Mouse (Mus musculus) adrenal gland, adult 2 months (tissue): ENCODE results near the gene Ccl9. TPM values are rescaled to one million over a fixed set of nuclear protein-coding genes. Genes with fewer than 3 reads are reported as not detected.

Experiments
- DNase-seq: peaks from one replicate; pipeline ENCODE4 v3.0.0; 2021
- polyA plus RNA-seq: library from polyadenylated mRNA; depleted of rRNA; stranded (reverse); fragments of >200 nt; gene quantifications from 2 replicates; pipeline ENCODE4 v1.2.3, GENCODE M21; 2012; rRNA removed
- total RNA-seq, 2 experiments: library from RNA; stranded (reverse); gene quantifications; 2 replicates each; pipeline ENCODE4 v1.2.3; 2021

The Ccl9 gene
- total and polyA plus RNA-seq, 3 experiments: 0.53 to 12.1 (median 5.2) TPM

DNA sequence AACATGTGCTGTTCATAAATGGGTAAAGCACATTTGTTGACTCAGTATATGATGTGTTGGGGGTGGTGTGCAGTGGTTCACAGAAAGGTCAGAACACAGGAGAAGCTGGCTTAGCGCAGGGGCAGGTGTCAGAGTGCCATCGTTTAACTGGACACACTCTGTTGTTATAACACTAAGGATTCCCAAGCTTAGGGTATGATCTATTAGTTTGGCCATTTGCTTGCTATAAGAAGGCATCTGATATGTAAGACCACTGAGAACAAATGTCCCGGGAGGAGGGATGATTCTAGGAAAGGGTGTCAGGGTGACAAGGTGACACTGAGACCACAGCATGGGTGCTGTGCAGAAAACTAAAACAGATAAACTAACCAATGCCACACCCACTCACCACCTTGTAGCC is 41.6 kb downstream of the Ccl9 start:
- DNase-seq: no peak

DNA sequence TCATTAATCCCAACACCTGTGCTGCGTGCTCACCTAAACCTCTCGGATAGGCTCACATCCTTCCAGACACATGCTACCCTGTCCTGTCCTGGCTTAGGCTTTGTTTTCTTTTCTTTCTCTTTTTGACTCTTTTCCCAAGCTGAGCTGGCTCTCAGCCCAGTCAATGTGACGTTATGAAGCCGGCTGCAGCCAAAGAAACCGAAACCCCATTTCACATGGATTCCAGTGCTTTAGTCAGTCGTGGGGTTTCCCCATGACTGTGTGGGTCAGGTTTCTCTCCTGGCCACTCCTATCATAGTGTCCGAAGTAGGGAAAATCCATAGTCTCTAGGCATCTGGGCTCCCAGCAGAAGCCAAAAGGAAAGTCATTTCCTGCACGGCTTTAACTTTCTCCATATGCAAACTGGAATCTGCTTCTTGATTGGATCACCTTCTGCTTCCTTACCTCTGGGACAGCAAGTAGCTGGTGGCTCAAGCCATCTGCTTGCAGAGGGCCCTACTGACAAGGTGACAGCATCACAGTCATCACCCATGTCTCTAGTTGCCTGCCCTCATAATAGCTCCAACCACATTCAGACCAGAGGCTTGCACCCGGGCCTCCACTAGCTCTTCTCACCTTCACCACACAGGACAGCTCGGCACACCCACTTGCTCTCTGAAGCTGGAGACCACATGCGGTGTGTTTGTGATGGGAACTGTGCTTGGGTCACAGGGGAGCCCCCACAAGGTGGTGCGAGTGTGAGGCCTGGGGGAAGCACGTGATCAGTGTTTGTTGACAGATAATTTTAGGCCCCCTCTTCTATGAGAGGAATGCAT is 43.6 kb downstream of the Ccl9 start:
- peak; percentile 89 for DNase-seq

DNA sequence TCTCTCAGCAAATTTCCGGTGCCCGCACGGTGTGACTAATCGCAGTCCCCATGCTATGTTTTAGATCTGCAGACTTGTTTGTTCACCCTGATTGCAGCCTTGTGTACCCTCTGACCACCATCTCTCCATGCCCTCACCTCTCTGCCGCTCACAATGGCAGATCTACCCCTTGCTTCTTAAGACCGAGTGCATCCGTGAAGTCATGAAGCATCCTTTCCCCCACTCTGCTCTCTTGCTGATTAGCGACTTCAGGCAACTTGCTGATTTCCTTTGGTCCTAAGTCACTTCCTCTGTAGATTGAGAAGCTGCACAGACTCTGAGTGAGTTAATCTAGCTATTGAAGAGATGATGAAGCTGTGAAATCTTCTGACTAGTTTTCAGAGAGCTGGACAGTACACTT is 44.3 kb downstream of the Ccl9 start:
- DNase-seq: no peak

DNA sequence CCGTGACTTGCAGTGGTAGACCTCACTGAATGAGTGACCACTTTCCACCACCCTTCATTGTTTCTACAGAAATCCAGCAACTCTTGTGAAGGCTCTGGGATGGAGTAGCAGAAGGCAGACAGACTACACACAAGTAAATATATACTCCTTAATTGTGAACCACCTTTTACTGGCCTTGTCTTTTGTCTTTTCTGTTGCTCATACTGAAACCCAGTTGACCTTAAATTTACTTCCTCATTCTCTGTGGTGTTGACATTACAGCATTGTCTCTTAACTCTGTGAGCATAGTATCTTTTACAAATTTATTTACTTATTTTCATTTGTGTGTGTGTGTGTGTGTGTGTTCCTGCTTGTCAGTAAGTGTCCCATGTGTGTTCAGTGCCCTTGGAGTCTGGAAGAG is 45.2 kb downstream of the Ccl9 start:
- no peak for DNase-seq

DNA sequence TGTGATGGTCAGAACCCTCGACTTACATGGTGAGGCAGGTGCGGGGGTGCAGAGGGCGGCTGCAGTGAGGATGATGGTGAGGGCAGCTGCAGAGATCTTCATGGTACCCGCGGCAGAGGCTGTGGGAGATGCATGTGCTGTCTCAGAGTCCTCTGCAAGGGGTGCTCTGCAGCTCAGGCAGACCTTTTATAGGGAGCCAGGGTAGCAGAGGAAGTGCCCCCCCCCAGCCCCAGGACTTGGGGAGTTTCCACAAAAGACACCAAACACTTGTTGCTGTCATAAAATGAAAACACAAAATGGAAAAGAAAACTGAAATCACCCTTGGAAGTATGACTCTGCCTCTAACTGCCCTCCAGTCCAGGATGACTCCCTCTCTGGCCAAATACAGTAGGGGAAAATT is 48.1 kb downstream of the Ccl9 start, which contains the start of gene Ccl5:
Gene Ccl5, minus strand, starts transcription at position 159 of the 400 bp plus-strand sequence.
- no peak for DNase-seq

DNA sequence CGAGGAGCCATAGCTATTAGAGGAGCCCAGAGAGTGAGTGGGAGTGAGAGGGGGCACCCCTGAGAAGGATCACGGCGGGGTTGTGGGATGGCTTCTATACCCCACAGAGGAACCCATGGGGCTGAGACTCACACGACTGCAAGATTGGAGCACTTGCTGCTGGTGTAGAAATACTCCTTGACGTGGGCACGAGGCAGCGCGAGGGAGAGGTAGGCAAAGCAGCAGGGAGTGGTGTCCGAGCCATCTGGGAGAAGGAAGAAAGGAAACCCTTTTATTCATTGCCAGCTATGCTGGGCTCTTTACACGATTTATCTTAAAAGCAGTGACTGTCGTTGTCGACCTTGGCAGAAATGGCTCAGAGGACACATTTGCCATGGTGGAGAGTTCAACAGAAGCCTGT is 49.4 kb downstream of the Ccl9 start:
- peak; percentile 40 for DNase-seq

Other genes with a start within 250 kb of the Ccl9 start
- 10 to 100 TPM in 1 of 2 experiments, 1 to 10 TPM in 1; 8.6 to 14.3 TPM for gene Rasl10b, start 169.5 kb downstream of the Ccl9 start, total RNA-seq
- 20.1 and 25.5 TPM in 2 replicates for gene Rasl10b, start 169.5 kb downstream of the Ccl9 start, polyA plus RNA-seq
- gene Gas2l2, start 149.2 kb downstream of the Ccl9 start, total RNA-seq: not detected
- not detected in 2 replicates for gene Gas2l2, start 149.2 kb downstream of the Ccl9 start, polyA plus RNA-seq
- under 1 TPM in 1 of 2 experiments, not detected in 1; 0.61 TPM for gene 1700020L24Rik, start 141.0 kb downstream of the Ccl9 start, total RNA-seq
- gene 1700020L24Rik, start 141.0 kb downstream of the Ccl9 start, polyA plus RNA-seq: 0.79 and 1.3 TPM in 2 replicates
- gene Mmp28, start 115.6 kb downstream of the Ccl9 start, total RNA-seq: 10 to 100 TPM in 1 of 2 experiments, 1 to 10 TPM in 1; 8.7 to 22.6 TPM
- 24.2 and 27.2 TPM in 2 replicates for gene Mmp28, start 115.6 kb downstream of the Ccl9 start, polyA plus RNA-seq
- 10 to 100 TPM; 56.8 to 77.7 TPM for gene Taf15, start 105.5 kb downstream of the Ccl9 start, total RNA-seq
- 2.5 and 3.4 TPM in 2 replicates for gene Taf15, start 105.5 kb downstream of the Ccl9 start, polyA plus RNA-seq
- gene Heatr9, start 56.5 kb downstream of the Ccl9 start, total RNA-seq: not detected
- gene Heatr9, start 56.5 kb downstream of the Ccl9 start, polyA plus RNA-seq: not detected in 2 replicates
- 1 to 10 TPM; 1.8 to 2.0 TPM for gene Ccl5, start 48.1 kb downstream of the Ccl9 start, total RNA-seq
- gene Ccl5, start 48.1 kb downstream of the Ccl9 start, polyA plus RNA-seq: 20.3 and 21.6 TPM in 2 replicates
- 10 to 100 TPM; 13.1 to 33.7 TPM for gene Ccl6, start 14.5 kb upstream of the Ccl9 start, total RNA-seq
- gene Ccl6, start 14.5 kb upstream of the Ccl9 start, polyA plus RNA-seq: 3.4 and 3.7 TPM in 2 replicates
- not detected for gene Rpl9-ps1, start 67.0 kb upstream of the Ccl9 start, total RNA-seq
- not detected in 2 replicates for gene Rpl9-ps1, start 67.0 kb upstream of the Ccl9 start, polyA plus RNA-seq
- under 1 TPM in 1 of 2 experiments, not detected in 1; 0.66 TPM for gene Ccl3, start 70.7 kb upstream of the Ccl9 start, total RNA-seq
- 2.3 TPM in 2 replicates for gene Ccl3, start 70.7 kb upstream of the Ccl9 start, polyA plus RNA-seq
- gene Ccl4, start 83.9 kb upstream of the Ccl9 start, total RNA-seq: under 1 TPM in 1 of 2 experiments, not detected in 1; 0.97 TPM
- 2.0 and 3.0 TPM in 2 replicates for gene Ccl4, start 83.9 kb upstream of the Ccl9 start, polyA plus RNA-seq
- gene Wfdc17, start 125.4 kb upstream of the Ccl9 start, total RNA-seq: 1 to 10 TPM; 2.6 to 4.7 TPM
- gene Wfdc17, start 125.4 kb upstream of the Ccl9 start, polyA plus RNA-seq: 0.51 and 0.71 TPM in 2 replicates
- gene Wfdc18, start 130.4 kb upstream of the Ccl9 start, total RNA-seq: not detected
- gene Wfdc18, start 130.4 kb upstream of the Ccl9 start, polyA plus RNA-seq: not detected in 2 replicates
- 1 to 10 TPM in 1 of 2 experiments, not detected in 1; 1.0 TPM for gene Wfdc21, start 168.3 kb upstream of the Ccl9 start, total RNA-seq
- gene Wfdc21, start 168.3 kb upstream of the Ccl9 start, polyA plus RNA-seq: 5.2 and 5.8 TPM in 2 replicates
- 10 to 100 TPM; 11.8 to 12.6 TPM for gene Heatr6, start 175.1 kb upstream of the Ccl9 start, total RNA-seq
- 21.3 and 22.7 TPM in 2 replicates for gene Heatr6, start 175.1 kb upstream of the Ccl9 start, polyA plus RNA-seq